Mouse (Mus musculus) monocyte, adult 5-6 weeks (primary cell): ENCODE measurements at regions not wholly inside any gene's neighbourhood (a gene's known extent, or its start where the extent isn't known, plus 50 kb on each side); places are given as distances from the start of the nearest gene placed in this dataset.
A peak's percentile ranks its signal among the peaks of the same experiment; 100 is the strongest.

ENCODE experiments used
- ATAC-seq: fragments of 153-309, 156-312 bp; replicated peaks from 2 replicates; pipeline ENCODE4 v1.8.0; 2017; ENCODE audit warnings: mild to moderate bottlenecking; ENCODE audit not compliant: low TSS enrichment, insufficient number of reproducible peaks, severe bottlenecking, poor library complexity, low FRiP score

- peak; percentile 50; the same call in 1 of the 2 replicates for ATAC-seq
Measured at GRCm38 (mm10) chr4:62806786-62807185, 158.6 kb upstream of the Zfp618 start.

- ATAC-seq, result no peak
Measured at GRCm38 (mm10) chr4:62807926-62808552, 157.3 kb upstream of the Zfp618 start.

GRCm38 (mm10) chr4:62808553-62808950, 156.8 kb upstream of the Zfp618 start:
- ATAC-seq, result no peak

DNA sequence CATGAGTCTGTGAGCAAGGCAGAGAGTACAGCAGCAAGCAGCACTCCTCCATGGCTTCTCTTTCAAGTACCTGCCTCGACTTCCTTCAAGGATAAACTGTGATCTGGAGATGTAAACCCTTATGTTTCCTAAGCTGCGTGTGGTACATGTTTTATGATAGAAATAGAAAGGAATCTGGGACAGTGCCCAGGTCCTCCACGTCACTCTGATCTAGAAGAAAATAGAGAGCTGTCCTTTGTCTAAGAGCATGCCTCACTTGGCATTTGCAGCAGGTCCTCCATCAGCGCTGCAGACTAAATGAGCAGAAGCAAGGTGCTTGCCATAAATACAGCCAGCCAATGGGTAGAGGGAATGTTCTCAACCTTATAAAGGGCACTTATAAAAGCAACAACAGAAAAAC, 156.3 kb upstream of the Zfp618 start:
- no peak for ATAC-seq

DNA sequence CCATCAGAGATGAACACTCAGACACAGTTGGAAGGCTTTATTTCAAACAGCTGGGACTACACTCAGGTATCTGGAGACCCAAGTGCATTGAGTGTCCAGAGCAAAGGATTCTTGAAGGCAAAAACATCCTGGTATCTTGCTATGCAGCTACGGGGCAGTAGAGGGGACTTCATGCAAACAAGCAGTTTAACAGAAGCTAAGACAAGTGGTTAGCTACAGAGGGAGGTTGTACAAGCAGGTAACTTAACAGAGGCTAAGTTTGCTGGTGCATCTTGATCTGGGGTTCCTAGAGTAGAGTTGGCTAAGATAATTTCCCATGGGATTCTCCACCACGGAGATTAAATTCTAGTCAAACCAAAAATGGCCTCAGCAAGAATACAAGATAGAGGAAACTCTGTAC, 145.5 kb upstream of the Zfp618 start:
- ATAC-seq, result no peak

GRCm38 (mm10) chr4:62821288-62821687, 144.1 kb upstream of the Zfp618 start:
- ATAC-seq, result no peak

GRCm38 (mm10) chr4:62822568-62822967, 142.8 kb upstream of the Zfp618 start:
- ATAC-seq, result no peak

DNA sequence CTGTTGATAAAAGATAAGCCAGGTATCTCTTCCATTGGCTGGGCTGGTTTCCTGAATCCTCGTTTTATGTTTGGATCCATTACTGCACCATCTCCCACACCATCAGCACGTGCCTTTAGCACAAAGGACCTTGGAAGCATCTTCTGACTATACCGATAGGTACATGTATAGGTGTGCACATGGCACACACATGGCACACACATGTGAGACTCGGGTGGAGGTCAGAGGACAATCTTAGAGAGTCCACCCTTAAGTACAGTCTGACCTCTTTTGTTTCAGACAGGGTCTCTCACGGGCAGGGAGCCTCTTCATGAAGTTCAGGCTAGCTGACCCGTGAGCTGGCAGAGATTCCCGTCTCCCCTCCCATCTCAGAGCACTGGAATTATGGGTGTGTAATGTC, 142.3 kb upstream of the Zfp618 start:
- ATAC-seq, result no peak

- ATAC-seq, result no peak
Measured at GRCm38 (mm10) chr4:62823555-62824250, 141.7 kb upstream of the Zfp618 start.

DNA sequence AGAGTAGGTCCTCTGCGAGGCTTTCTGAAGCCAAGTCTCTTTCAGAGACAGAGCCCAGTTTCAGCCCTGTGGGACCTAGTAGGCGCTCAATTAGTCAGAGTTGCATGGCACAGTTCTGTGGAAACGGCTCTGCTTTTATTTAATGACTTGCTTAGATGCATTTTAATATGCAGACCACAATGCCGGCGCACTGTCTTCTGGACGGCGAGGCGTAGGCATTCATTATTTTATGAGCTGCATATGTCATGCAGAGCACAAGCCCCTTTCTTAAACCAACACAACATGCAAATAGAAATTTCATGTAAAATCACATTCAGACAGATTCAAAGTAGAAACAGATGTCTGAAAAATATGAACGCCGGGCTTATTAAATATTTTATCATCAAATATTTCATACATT, 140.8 kb upstream of the Zfp618 start:
- ATAC-seq, result no peak

DNA sequence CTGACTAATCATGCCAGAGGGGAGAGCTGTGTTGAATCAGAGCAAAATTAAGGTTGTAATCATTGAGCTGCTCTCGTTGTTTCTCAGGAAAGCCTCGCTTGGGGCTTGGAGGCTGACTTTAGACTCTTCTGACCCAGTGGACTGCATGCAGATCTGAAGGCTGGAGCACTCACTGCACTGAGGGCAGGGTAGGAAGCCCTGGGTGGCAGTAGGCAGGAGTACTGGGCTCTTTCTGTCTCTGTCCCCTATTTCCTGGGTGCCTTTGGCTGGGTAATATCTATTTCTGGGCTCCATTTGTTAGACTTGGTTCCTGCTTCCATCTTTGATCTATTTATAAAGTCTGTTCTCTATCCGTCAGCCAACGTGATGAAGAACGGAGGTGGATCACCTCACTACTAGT, 140.1 kb upstream of the Zfp618 start:
- ATAC-seq, result no peak

- no peak for ATAC-seq
Measured at GRCm38 (mm10) chr4:62828963-62829362, 136.4 kb upstream of the Zfp618 start.

GRCm38 (mm10) chr4:62833944-62834343, 131.4 kb upstream of the Zfp618 start:
- no peak for ATAC-seq

- no peak for ATAC-seq
Measured at GRCm38 (mm10) chr4:62836875-62837274, 128.5 kb upstream of the Zfp618 start.

DNA sequence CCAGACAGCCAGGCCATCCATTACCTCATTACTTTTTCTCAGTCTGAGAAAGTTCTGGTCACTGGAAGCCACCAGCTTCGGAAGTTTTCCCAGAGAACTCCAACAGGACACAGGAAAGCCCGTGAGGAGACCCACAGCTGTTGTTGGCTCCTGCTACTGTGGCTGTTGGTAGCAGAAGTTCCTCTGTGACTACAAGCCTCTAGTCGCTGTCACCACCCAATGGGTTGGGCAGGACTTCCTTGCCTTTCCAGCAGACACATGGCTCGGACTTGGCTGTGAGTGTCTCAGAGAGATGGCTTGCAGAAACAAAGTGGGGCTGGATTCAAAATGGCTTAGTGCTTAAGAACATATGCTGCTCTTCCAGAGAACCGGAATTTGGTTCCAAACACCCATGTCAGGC, 114.8 kb upstream of the Zfp618 start:
- ATAC-seq, result no peak

DNA sequence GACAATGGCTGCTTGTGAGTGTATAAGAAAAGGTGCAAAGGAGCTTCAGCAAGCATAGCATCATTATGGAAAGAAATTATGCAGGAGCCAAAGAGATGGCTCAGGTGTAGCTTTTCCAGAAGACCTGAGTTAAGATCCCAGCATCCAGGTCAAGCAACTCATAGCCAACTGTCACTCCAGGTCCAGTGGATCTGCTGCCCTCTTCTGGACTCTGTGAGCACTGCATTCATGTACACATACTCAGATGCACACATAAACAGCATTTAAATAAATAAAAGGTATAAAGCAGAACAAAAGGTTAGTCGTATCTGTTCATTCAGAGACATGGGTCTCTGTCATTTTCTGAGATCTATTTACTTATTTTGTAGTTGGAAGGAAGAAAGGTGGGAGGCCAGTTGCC, 112.0 kb upstream of the Zfp618 start:
- no peak for ATAC-seq

- ATAC-seq, result no peak
Measured at GRCm38 (mm10) chr4:62856406-62856805, 109.0 kb upstream of the Zfp618 start.

GRCm38 (mm10) chr4:62862756-62863155, 102.6 kb upstream of the Zfp618 start:
- ATAC-seq, result no peak

GRCm38 (mm10) chr4:62870391-62870983, 94.9 kb upstream of the Zfp618 start:
- no peak for ATAC-seq

DNA sequence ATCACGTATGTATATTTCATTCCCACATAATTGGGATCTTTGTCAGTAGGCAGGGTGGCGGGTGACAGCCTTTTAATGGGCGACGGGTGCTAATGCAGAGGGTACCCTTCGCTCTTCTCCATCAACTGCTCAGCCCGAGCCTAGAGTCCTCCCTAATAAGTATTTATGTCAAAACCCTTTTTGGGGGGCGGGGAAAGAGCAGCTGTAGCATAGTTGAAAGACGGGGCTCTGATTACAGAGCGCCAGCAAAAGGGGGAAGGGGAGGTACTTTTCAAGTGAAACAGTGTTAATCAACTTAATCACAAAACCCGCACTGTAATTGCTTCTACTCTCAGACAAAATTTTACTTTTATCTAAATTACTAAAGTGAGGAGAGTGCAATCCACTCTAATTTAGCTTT, 92.8 kb upstream of the Zfp618 start:
- ATAC-seq, result no peak
